Mouse (Mus musculus) T-cell, adult 2 months (primary cell): Measurements from ENCODE around the gene Ubac2.
A peak's percentile ranks its signal among the peaks of the same experiment; 100 is the strongest.

Source experiments
- DNase-seq: peaks from one replicate; pipeline ENCODE4 v3.0.0; 2022; ENCODE audit warnings: low spot score

Gene Ubac2

GRCm38 (mm10) chr14:121951399-121952045 is 73.1 kb downstream of the Ubac2 start:
- DNase-seq, result peak; percentile 58

GRCm38 (mm10) chr14:121952046-121952400 is 73.6 kb downstream of the Ubac2 start:
- no peak for DNase-seq

GRCm38 (mm10) chr14:121954129-121954528 is 75.7 kb downstream of the Ubac2 start:
- DNase-seq, result no peak

GRCm38 (mm10) chr14:121954608-121955007 is 76.2 kb downstream of the Ubac2 start:
- peak; percentile 85 for DNase-seq

GRCm38 (mm10) chr14:121955176-121955795 is 76.9 kb downstream of the Ubac2 start:
- no peak for DNase-seq

GRCm38 (mm10) chr14:121956291-121956690 is 77.9 kb downstream of the Ubac2 start:
- no peak for DNase-seq

- DNase-seq, result no peak
Measured at GRCm38 (mm10) chr14:121957176-121957871, 78.9 kb downstream of the Ubac2 start.

GRCm38 (mm10) chr14:121958041-121958750 is 79.8 kb downstream of the Ubac2 start:
- no peak for DNase-seq

- DNase-seq, result no peak
Measured at GRCm38 (mm10) chr14:121958751-121959537, 80.5 kb downstream of the Ubac2 start.

- no peak for DNase-seq
Measured at GRCm38 (mm10) chr14:121959538-121959980, 81.1 kb downstream of the Ubac2 start.

GRCm38 (mm10) chr14:121960031-121960430 is 81.6 kb downstream of the Ubac2 start:
- DNase-seq, result no peak

GRCm38 (mm10) chr14:121960531-121960930 is 82.1 kb downstream of the Ubac2 start:
- DNase-seq, result no peak

GRCm38 (mm10) chr14:121960997-121961396 is 82.6 kb downstream of the Ubac2 start:
- no peak for DNase-seq

GRCm38 (mm10) chr14:121961496-121962127 is 83.2 kb downstream of the Ubac2 start:
- no peak for DNase-seq

GRCm38 (mm10) chr14:121962128-121962890 is 83.9 kb downstream of the Ubac2 start:
- no peak for DNase-seq

GRCm38 (mm10) chr14:121963251-121963941 is 85.0 kb downstream of the Ubac2 start:
- no peak for DNase-seq

GRCm38 (mm10) chr14:121963942-121964335 is 85.5 kb downstream of the Ubac2 start:
- no peak for DNase-seq

GRCm38 (mm10) chr14:121964990-121965389 is 86.6 kb downstream of the Ubac2 start, which contains the start of gene Gpr183:
Gene Gpr183, minus strand, starts transcription at chr14:121965195.
- peak; percentile 74 for DNase-seq

- DNase-seq, result no peak
Measured at GRCm38 (mm10) chr14:121965461-121965860, 87.0 kb downstream of the Ubac2 start.

- DNase-seq, result no peak
Measured at GRCm38 (mm10) chr14:121967095-121967494, 88.7 kb downstream of the Ubac2 start.
